Mouse (Mus musculus) telencephalon, adult 2 months (tissue): ENCODE results near the gene Snph.

Source experiments
- DNase-seq: peaks from one replicate; pipeline ENCODE4 v3.0.0-alpha.2; 2011; ENCODE audit warnings: low read depth, low spot score

The Snph gene

DNA sequence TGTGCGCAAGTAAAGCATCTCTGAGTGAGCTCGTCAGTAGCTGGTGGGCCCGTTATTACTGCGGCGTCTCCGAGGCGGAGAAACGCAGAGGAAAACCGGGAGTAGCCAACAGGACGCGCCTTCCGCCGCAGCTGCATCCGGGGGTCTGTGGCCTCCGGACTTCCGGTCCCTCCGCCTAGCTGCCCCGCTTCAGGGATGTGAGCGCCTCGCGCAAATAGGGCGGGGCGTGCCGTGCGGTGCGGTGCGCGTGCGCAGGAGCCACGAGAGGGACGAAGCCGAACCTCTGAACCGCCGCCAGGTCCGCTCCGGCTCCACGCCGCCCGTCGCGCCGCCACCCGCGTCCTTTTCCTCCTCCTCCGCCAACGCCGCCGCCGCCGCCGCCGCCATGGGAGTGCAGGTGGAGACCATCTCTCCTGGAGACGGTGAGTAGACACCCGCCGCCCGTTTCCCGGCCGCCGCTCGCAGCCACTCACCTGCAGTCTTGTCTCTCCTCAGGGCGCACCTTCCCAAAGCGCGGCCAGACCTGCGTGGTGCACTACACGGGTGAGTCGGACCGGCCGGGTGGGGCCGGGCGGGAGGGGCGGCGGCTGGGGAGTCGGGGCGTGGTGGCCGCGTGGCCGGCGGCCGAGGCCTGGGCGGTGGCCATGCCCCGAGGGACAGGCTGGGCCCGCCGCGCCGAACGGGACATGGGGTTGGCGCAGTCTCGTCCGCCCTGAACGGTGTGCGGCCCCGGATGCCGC, 89.9 kb downstream of the Snph start, which contains the start of gene Fkbp1a:
Fkbp1a (plus strand) TSS at position 161 of the 740 bp plus-strand sequence.
- peak; percentile 91 for DNase-seq
